Mouse (Mus musculus) heart, embryonic 16.5 days (tissue): ENCODE measurements around the gene Bdkrb1. TPM values are rescaled to one million over a fixed set of nuclear protein-coding genes. Genes with fewer than 3 reads are reported as not detected.

ENCODE experiments used
- ATAC-seq: fragments of 200-750 bp; cut with Nextera tagmentation; replicated peaks from 2 replicates; pipeline ENCODE4 v1.8.0; 2017; ENCODE audit warnings: moderate number of reproducible peaks; ENCODE audit not compliant: insufficient read depth, low FRiP score; ENCODE audit errors: extremely low read depth
- H3K27ac ChIP-seq: fragments of 300-500 bp; sonication (generic); 2 replicates; pipeline ENCODE4 v1.5.1; 2014; ENCODE audit warnings: mild to moderate bottlenecking, low read length, control low read depth, moderate library complexity
- H3K27me3 ChIP-seq: fragments of 300-500 bp; sonication (generic); 2 replicates; pipeline ENCODE4 v1.6.1; 2014; ENCODE audit warnings: low read length, mixed read lengths; ENCODE audit not compliant: control insufficient read depth, insufficient read depth
- H3K36me3 ChIP-seq: fragments of 300-500 bp; sonication (generic); 2 replicates; pipeline ENCODE4 v1.6.1; 2014; ENCODE audit not compliant: control insufficient read depth, insufficient read depth
- H3K4me1 ChIP-seq: fragments of 300-500 bp; sonication (generic); 2 replicates; pipeline ENCODE4 v1.6.1; 2014; ENCODE audit warnings: low read length, mixed read lengths; ENCODE audit not compliant: control insufficient read depth, insufficient read depth
- H3K4me2 ChIP-seq: fragments of 300-500 bp; sonication (generic); 2 replicates; pipeline ENCODE4 v1.6.1; 2014; ENCODE audit warnings: low read depth, mild to moderate bottlenecking, control low read depth, low read length
- H3K4me3 ChIP-seq: fragments of 300-500 bp; sonication (generic); 2 replicates; pipeline ENCODE4 v1.5.1; 2014; ENCODE audit warnings: mild to moderate bottlenecking, control low read depth, low read length
- H3K9ac ChIP-seq: fragments of 300-500 bp; sonication (generic); 2 replicates; pipeline ENCODE4 v1.6.1; 2014; ENCODE audit warnings: low read length, control low read depth
- H3K9me3 ChIP-seq: fragments of 300-500 bp; sonication (generic); replicated peaks from 2 replicates; pipeline ENCODE4 v1.6.1; 2016; ENCODE audit warnings: low read length; ENCODE audit not compliant: control insufficient read depth
- WGBS: fragments of 180-500 bp; shearing (Covaris S2); extraction: QIAGEN DNeasy Blood & Tissue Kit; methylation state at CpG from one replicate; pipeline ENCODE4 v1.1.7; 2014; 5-methylcytosine and 5-hydroxymethylcytosine counted together
- polyA plus RNA-seq: library from polyadenylated mRNA; unstranded; fragments of >200 nt; fragmentation: Nextera tagmentation; extraction: Ambion mirVana; gene quantifications from 2 replicates; pipeline ENCODE4 v1.2.1, GENCODE M21; 2015

Gene Bdkrb1
- polyA plus RNA-seq = not detected in 2 replicates

GRCm38 (mm10) chr12:105602581-105603210 is at the start of gene Bdkrb1:
Gene Bdkrb1, plus strand, starts transcription at chr12:105603085.
- ATAC-seq = no peak
- Histone ChIP-seq H3K27ac (no peak within 1 kb of the TSS), H3K4me2 (no peak within 1 kb of the TSS), H3K9ac (no peak within 1 kb of the TSS), H3K9me3 (no peaks in the 10 kb centered on the region), H3K4me1 (no peaks in the 10 kb centered on the region), H3K27me3 (no peaks in the 10 kb centered on the region), H3K4me3 (no peak within 1 kb of the TSS), H3K36me3 (no peaks in the 10 kb centered on the region)
- WGBS = 85% methylated on average over 11 of the region's 11 CpGs

GRCm38 (mm10) chr12:105554151-105554772 is 48.6 kb upstream of the Bdkrb1 start:
- no peaks in the 10 kb centered on the region for H3K27me3 ChIP-seq
- no peak overlapping the region for H3K9ac ChIP-seq
- no peak overlapping the region for H3K4me3 ChIP-seq
- H3K27ac ChIP-seq = peak overlapping the region; percentile 23; the same call in 1 of the 2 replicates
- 32% methylated on average over 8 of the region's 8 CpGs for WGBS
- no peak for ATAC-seq
- H3K9me3 ChIP-seq = no peaks in the 10 kb centered on the region
- H3K4me2 ChIP-seq = 0 out of 2 replicates have a peak overlapping the region, but pooled peaks have one; percentile 13
- no peaks in the 10 kb centered on the region for H3K36me3 ChIP-seq
- peaks cover 47% of the 10 kb centered on the region for H3K4me1 ChIP-seq

- Histone ChIP-seq H3K36me3 (no peaks in the 10 kb centered on the region), H3K9me3 (no peaks in the 10 kb centered on the region), H3K4me2 (0 out of 2 replicates have a peak overlapping the region, but pooled peaks have one; percentile 19), H3K4me1 (peaks cover 47% of the 10 kb centered on the region), H3K27ac (peak overlapping the region; percentile 40), H3K27me3 (0 out of 2 replicates have a peak, but pooled peaks cover 3% of the 10 kb centered on the region), H3K9ac (no peak overlapping the region), H3K4me3 (no peak overlapping the region)
- ATAC-seq = peak; percentile 21; the same call in 1 of the 2 replicates
- 41% methylated on average over 5 of the region's 5 CpGs for WGBS
Observed at GRCm38 (mm10) chr12:105555172-105555571, 47.7 kb upstream of the Bdkrb1 start.

- Histone ChIP-seq H3K27ac (peak overlapping the region; percentile 43), H3K4me2 (no peak overlapping the region), H3K4me3 (no peak overlapping the region), H3K27me3 (peaks cover 8% of the 10 kb centered on the region), H3K36me3 (no peaks in the 10 kb centered on the region), H3K9ac (no peak overlapping the region), H3K9me3 (no peaks in the 10 kb centered on the region), H3K4me1 (peaks cover 47% of the 10 kb centered on the region)
- ATAC-seq = peak; percentile 42
- 51% methylated on average over 7 of the region's 7 CpGs for WGBS
Observed at GRCm38 (mm10) chr12:105557250-105557925, 45.5 kb upstream of the Bdkrb1 start.

GRCm38 (mm10) chr12:105561007-105561534 is 41.8 kb upstream of the Bdkrb1 start:
- H3K4me2 ChIP-seq = no peak overlapping the region
- WGBS = 41% methylated on average over 8 of the region's 8 CpGs
- no peak overlapping the region for H3K4me3 ChIP-seq
- H3K27me3 ChIP-seq = peaks cover 13% of the 10 kb centered on the region
- no peak overlapping the region for H3K9ac ChIP-seq
- no peak for ATAC-seq
- no peaks in the 10 kb centered on the region for H3K36me3 ChIP-seq
- no peaks in the 10 kb centered on the region for H3K9me3 ChIP-seq
- peaks cover 43% of the 10 kb centered on the region for H3K4me1 ChIP-seq
- H3K27ac ChIP-seq = no peak overlapping the region

- peaks cover 32% of the 10 kb centered on the region for H3K4me1 ChIP-seq
- H3K27me3 ChIP-seq = peaks cover 13% of the 10 kb centered on the region
Observed at GRCm38 (mm10) chr12:105562056-105562820, 40.6 kb upstream of the Bdkrb1 start.

GRCm38 (mm10) chr12:105562936-105563680 is 39.8 kb upstream of the Bdkrb1 start, which contains the start of gene Bdkrb2:
Gene Bdkrb2, plus strand, starts transcription at chr12:105563226.
- Histone ChIP-seq H3K4me2 (peak within 1 kb of the TSS; percentile 73), H3K4me3 (peak within 1 kb of the TSS; percentile 51), H3K9ac (peak within 1 kb of the TSS; percentile 60), H3K36me3 (no peaks in the 10 kb centered on the region; the same call in 1 of the 2 replicates), H3K27ac (no peak within 1 kb of the TSS), H3K27me3 (peaks cover 13% of the 10 kb centered on the region), H3K4me1 (peaks cover 26% of the 10 kb centered on the region), H3K9me3 (peaks cover 9% of the 10 kb centered on the region)
- WGBS = 7% methylated on average over 25 of the region's 25 CpGs
- peak; percentile 74 for ATAC-seq

More at GRCm38 (mm10) chr12:105562056-105562820, 40.6 kb upstream of the Bdkrb1 start:
- WGBS = 35% methylated on average over 8 of the region's 8 CpGs
- H3K9me3 ChIP-seq = peaks cover 6% of the 10 kb centered on the region
- H3K36me3 ChIP-seq = no peaks in the 10 kb centered on the region; the same call in 1 of the 2 replicates
- no peak for ATAC-seq
- peak overlapping the region; percentile 60; the same call in 1 of the 2 replicates for H3K9ac ChIP-seq
- H3K4me3 ChIP-seq = peak overlapping the region; percentile 51
- H3K27ac ChIP-seq = no peak overlapping the region
- H3K4me2 ChIP-seq = peak overlapping the region; percentile 73
